Mouse (Mus musculus): ENCODE data around the gene Dnase2b.

DNA sequence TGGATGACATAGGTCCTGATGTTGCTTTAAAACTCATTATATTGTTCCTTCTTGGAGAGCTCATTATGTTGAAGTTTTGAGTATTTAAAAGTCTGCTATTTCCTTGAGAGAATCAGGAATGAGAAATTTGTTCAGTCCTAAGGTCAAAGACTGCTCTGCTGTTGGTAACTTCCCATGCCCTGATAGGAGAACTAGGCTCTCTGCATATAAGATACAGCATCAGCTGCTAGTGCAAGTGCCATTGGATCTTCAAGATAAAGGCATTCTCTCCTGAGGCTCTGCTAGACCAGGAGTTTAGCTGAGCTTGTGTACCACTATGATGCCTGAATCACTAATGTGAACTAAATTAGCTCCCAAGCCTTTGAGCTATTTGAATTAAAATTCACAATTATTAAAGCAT lies 2.5 kb upstream of the Dnase2b start:
- TF ChIP-seq CTCF (IDR thresholded peaks at IDR 0.05; ENCODE audit: low read depth): no peak
- no peak for TF ChIP-seq EP300 (IDR thresholded peaks at IDR 0.05; ENCODE audit: low read depth)
